ENCODE assay signal across 18 mouse cellular contexts in genomic region chr13:53811151-53811550, GRCm38 (mm10).
"Had no signal": no experiment of that assay in that cellular context is flagged by ENCODE, and none has a peak within 500 bp of the region (broad histone marks: within the 10 kb centered on the region; RNA-seq: fewer than 3 reads in every experiment).

No protein-coding gene starts in this region.

- H3K36me3 ChIP-seq: limb, embryonic 12.5 days; limb, embryonic 15.5 days; midbrain, embryonic 13.5 days; neural tube, embryonic 13.5 days; stomach, embryonic 15.5 days had no signal

- H3K4me2 ChIP-seq: limb, embryonic 12.5 days; limb, embryonic 15.5 days; liver, embryonic 11.5 days; lung, embryonic 14.5 days; midbrain, embryonic 13.5 days; neural tube, embryonic 13.5 days; stomach, embryonic 15.5 days had no signal

- DNase-seq: spleen, adult 18-20 months; thymus, postnatal 25 days had no signal

- H3K9me3 ChIP-seq: limb, embryonic 12.5 days; limb, embryonic 15.5 days; midbrain, embryonic 13.5 days; neural tube, embryonic 13.5 days; stomach, embryonic 15.5 days had no signal

- H3K9ac ChIP-seq: limb, embryonic 12.5 days; limb, embryonic 15.5 days; liver, embryonic 14.5 days; liver, postnatal 0 days; lung, embryonic 14.5 days; midbrain, embryonic 13.5 days; neural tube, embryonic 13.5 days; stomach, embryonic 15.5 days had no signal

- ATAC-seq: intestine, embryonic 16.5 days; liver, postnatal 0 days; lung, postnatal 0 days; midbrain, embryonic 13.5 days; midbrain, embryonic 16.5 days had no signal

- H3K4me3 ChIP-seq: layer of hippocampus, adult 2 months; limb, embryonic 12.5 days; limb, embryonic 15.5 days; midbrain, embryonic 13.5 days; myocyte; neural tube, embryonic 13.5 days; stomach, embryonic 15.5 days had no signal

- H3K27me3 ChIP-seq: stomach, embryonic 15.5 days had no signal

- H3K27ac ChIP-seq: kidney, postnatal 0 days; layer of hippocampus, adult 2 months; limb, embryonic 12.5 days; limb, embryonic 15.5 days; liver, embryonic 14.5 days; macrophage; midbrain, embryonic 13.5 days; neural tube, embryonic 13.5 days; stomach, embryonic 15.5 days had no signal
